Mouse (Mus musculus) spleen, adult 18-20 months (tissue): ENCODE data around the gene Klri1.
"Not testable (repeated sequence)": the region's sequence is repeated elsewhere in the genome, so short reads cannot be mapped to it uniquely, and the experiment has no call there.

Source experiments
- DNase-seq, 2 experiments: peaks; one replicate each; pipeline ENCODE4 v3.0.0; 2022; ENCODE audit warnings: mixed read lengths in 2 of 2

Klri1 gene

DNA sequence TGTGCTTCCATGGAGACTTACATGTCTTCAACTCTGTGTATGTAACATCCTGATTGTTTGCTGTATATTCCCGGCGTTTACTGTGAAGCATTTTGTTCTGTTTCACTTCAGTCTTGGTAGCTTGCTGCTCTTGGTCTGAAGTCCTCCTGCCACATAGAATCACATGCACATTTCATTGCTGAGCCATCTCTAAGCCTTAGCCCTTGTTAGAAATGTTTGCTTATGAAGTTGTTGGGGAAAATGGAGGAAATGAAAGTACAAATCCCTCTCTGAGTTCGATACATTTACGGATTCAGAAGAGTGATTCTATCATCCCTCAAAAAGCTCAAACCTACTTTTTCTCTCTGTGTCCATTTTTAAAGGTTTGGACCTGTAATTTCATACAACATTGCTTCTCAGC is at the start of gene Klri1:
TSS of gene Klri1 (minus strand) at position 101 of the 400 bp plus-strand sequence.
- DNase-seq: no peak

DNA sequence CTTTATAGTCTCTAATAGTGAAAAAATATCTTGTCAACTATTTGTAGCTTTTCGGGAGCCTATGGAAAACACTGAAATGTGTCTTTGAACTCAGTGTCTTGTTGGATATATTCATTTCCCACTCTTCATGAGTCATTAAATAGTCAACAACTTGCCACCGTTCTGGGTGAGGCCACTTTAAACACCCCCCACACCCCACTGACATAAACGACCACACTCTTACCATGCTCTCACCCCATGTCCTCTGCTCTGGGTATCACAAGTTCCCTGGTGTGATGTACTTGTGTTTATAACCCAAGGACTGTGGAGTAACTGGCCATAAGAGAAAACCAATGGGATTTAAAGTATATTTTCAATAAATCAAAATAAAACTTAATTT is 30.7 kb upstream of the Klri1 start:
- DNase-seq: no peak

DNA sequence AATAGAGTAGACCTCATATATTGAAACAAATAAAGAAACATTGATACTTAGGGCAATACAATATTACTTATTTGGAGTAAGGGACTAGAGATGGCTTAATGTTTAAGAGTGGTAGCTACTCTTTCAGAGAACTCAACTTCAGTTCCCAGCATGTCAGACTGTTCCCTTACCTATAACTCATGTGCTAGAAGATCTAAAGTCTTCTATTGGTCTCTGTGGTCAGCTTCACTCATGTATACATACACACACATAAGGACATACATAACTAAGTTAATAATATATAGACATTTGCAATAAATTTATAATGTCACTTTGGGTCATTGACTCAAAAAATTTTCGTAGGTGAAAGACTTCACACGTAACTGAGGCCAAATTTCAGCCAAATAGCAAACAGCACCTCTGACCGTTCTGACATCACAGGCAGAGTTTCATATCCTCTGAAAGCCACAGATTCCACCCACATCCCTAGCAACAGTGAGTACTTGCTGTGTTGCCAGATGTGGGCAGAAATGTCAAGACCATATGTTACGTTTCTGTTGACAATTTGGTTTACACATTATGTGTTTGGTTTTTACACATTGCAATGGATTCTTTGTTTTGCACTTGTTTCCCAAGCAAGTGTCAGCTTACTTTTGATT is 30.2 kb upstream of the Klri1 start:
- no peak for DNase-seq

DNA sequence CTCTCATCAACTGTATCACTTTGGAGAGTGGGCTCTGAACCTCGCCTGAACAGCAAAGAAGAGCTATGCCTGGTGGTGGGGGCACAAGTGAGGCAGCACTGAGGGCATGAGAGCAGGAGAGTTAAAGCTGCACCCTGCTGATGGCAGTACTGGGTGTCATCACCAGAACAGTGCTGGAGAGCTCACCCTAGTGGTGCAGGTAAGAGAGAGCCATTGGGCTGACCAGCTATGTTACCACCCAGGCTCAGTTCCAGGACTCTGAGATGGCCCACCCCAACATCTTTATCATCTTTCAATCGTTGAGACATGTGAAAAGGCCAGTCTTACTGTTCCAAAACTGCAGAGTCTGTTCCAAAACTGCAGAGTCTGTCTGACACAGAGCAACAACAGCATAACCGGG is 29.2 kb upstream of the Klri1 start:
- DNase-seq: peak in 1 of 2 experiments; percentile 8

GRCm38 (mm10) chr6:129740069-129740721 is 23.3 kb upstream of the Klri1 start, which contains the start of gene Klri2:
Gene Klri2, minus strand, starts transcription at chr6:129740484.
- DNase-seq: no peak

DNA sequence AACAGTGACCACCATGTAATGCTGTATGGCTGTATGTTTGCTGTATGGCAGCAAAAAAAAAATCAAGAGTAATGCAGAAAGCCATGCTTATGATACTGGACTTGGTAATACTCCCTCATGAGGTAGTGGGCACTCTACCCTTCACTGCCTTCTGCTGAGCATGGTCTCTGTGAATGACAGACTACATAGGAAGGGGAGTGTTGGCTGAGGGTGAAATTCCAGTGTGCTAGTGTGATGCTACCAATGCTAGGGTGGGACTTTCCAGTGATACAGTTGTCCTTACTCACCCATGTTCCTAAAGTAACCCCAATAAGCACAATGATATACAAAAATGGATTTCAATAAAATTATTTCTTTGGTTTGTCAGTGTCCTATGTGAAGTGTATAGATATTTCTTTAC is 19.5 kb upstream of the Klri1 start:
- DNase-seq: no peak

GRCm38 (mm10) chr6:129727237-129727636 is 10.3 kb upstream of the Klri1 start:
- no peak for DNase-seq

GRCm38 (mm10) chr6:129721390-129721789 is 4.5 kb upstream of the Klri1 start:
- no peak for DNase-seq

DNA sequence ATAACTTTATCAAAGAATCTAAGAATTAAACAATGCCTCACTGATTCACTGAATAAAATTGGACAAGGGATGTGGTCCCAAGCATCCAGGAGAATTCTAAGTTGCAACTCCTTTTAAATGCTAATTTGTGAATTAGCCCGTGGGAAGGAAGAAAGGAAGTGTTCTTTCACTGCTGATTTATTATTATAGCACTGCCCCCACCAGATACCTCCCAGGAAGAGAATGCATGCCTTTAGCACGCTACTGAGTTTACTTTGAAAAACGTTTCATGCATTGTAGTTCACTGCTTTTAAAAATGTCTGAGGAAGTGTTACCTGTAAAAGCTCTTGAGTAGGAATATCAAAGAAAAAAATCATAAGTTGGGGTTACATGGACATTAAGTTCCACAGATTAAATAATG is 3.6 kb upstream of the Klri1 start:
- DNase-seq: no peak

DNA sequence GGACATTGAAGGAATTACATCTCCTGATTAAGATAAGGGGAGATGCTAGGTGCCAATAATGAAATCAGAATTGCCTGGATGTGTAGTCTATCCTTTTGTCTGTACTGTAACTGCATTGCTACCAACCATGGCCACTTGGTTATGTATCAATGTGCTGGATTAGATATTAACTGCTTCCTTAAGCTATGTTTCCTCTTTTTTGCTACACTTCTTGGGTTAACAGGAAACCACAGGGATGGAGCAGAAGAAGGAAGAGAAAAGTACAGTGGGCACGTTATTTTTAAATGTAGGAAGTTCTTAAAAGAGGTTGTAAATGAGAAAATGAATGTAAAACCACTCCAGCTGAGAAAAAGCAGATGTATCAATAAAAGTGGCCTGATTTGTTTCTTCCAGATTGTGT is 3.4 kb downstream of the Klri1 start:
- DNase-seq: no peak

- DNase-seq: not testable (repeated sequence)
These were observed 25.5 kb downstream of the Klri1 start for GRCm38 (mm10) chr6:129691436-129691835.

DNA sequence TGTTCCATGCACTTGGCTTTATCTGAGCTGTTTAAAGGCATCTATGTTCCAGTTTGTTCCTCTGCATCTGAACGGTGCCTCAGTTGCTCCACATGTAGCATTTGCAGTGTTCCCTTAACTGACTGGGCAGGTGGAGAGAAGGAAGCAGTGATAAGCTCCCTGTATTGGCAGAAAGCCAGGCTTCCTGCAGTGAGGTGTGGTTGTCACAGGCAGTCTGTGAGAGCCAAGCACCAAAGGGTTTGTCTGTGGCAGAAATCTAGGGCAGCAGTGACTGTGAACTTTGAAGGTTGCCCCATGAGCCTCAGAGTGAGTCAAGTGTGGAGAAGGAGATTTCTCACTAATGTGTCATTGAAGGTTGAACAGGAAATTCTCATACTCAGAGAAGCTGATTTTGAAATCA is 36.6 kb downstream of the Klri1 start:
- peak in 1 of 2 experiments; percentile 7 for DNase-seq

- no peak for DNase-seq
These were observed 38.1 kb downstream of the Klri1 start, which contains the start of gene Klrc1 for GRCm38 (mm10) chr6:129678873-129679272. Gene Klrc1, minus strand, starts transcription at chr6:129678973.

GRCm38 (mm10) chr6:129661301-129661700 is 55.6 kb downstream of the Klri1 start:
- DNase-seq: not testable (repeated sequence)

DNA sequence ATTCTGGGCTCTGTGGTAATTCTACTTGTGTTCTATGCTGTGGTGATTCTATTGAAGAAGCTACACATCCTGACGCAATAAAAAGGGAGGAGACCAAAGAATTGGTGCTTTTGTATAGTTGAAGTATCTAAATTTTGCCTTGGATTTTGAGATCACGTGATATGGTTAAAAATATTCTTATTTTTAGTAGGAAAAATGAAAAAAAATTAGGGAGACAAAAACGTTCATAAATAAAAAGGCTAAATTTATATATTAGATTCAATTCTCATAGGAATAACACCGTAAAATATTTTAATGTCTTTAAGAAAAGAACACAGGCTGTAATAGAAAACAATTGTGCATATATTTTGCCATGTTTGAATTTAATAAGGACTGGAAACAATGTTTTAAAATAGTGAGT is 56.3 kb downstream of the Klri1 start, which contains the start of gene Klrc2:
TSS of gene Klrc2 (minus strand) at position 101 of the 400 bp plus-strand sequence.
- not testable (repeated sequence) for DNase-seq
